Mouse (Mus musculus) Muller cell, postnatal 12 days (primary cell): Measurements from ENCODE around the gene March5.
A peak's percentile ranks its signal among the peaks of the same experiment; 100 is the strongest.
"Not testable (repeated sequence)": the region's sequence is repeated elsewhere in the genome, so short reads cannot be mapped to it uniquely, and the experiment has no call there.

Source experiments
- DNase-seq: peaks from one replicate; pipeline ENCODE4 v3.0.0-alpha.2; 2015; ENCODE audit errors: inconsistent ontology term

March5 gene

DNA sequence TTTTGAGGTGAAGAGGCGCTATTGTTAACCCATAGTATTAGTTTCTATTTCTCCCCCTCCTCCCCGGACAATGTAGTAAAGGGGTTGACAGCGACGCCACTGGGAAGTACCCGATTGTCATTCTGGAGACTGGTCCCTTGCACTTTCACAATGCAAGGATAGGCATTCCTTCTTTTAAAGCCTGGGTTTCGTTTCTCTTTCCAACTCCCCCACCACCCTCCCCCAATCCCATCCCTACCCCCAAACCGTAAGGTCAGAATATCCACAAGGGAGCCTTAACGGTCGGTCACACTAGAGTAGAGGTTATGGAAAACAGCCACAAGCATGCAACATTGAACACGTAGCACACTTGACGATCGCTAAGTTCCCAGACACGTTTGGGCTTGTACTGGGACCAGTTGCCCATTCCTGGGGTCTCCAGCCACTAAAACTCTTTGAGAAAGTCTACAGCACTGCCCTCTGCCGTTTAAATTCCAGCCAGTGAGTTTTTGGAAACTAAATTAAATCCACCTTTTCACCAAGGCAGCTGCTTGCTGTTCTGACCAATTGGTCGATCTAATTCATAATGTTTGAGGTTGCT, 923 bp downstream of the March5 start, which contains the start of gene Cpeb3:
Gene Cpeb3 (minus strand): TSS at position 426 of the 580 bp plus-strand sequence.
- peak; percentile 61 for DNase-seq

DNA sequence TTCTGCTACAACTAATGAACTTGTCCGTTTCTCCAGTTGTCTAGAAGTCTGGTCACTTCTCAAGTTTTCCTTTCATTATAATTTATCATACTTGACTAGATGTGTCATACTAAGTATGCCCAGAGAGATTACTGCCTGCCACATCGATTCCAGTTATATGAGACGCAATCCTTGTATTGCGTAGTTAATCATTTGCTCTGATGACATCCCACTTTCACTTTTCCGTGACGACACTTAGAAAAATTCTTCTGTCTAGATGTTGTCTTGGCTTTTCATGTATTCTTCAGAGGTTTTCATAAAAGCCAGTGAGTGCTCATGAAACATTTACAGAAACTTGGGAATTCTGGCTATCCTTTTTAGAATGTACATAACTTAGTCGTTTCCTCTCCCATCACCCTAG, 1.6 kb downstream of the March5 start:
- peak; percentile 37 for DNase-seq

DNA sequence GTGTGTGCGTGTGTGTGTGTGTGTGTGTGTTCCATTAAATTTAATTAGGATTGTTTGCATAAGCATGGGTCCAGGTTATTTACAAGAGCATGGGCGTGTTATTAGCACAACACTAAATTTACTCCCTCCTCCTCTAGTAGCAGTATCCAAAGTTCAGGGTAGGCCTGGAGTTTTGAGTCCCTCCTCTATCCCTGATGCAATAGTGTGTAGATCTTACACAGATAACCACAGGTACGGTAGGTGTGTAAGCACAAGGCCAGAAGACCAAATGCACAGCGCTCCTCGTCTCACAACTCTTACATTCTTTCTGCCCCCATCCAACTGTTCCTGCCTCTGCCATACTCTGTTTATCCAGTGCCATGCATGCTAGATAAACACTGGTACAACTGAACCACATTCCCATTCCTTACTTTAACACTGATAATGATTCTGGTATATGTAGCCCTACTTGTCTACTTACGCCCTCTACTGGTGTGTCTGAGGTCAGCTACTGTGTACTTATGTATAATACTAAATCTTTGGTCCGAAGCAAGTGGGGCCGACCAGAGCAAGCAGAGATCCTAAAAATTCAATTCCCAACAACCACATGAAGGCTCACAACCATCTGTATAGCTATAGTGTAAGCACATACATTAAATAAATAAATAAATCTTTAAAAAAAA, 2.3 kb downstream of the March5 start:
- no peak for DNase-seq

DNA sequence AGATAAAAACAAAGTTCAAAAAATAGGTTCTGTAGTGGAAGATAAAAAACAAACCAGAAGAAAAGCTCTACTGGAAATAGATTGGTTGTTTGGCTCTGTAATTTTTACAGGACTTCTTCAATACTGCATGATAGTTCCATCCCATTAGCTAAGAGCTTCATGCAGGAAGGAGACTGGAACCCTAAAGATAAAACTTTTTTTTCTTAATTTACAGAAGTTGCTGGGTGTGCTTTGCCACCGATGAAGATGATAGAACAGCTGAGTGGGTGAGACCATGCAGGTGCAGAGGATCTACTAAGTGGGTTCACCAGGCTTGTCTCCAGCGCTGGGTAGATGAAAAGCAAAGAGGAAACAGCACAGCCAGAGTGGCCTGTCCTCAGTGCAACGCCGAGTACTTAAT, 3.1 kb downstream of the March5 start:
- no peak for DNase-seq

DNA sequence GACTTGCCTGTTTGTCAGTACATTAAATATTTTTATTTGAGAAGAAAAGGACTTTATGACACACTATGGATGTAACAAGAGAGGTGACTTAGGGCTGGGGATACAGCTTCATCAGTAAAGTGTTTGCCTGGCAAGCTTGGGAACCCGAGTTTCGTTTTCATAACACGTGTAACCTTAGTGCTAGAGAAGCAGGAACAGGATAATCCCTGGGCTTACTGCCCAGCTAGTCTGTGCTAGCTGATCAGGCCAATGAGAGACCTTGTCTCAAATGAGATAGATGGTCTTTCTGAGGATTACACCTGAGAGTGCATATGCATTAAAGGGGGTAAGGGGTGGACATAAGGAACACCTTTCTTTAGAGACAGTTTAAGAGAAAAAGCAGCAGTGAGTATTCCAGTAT, 4.1 kb downstream of the March5 start:
- no peak for DNase-seq

DNA sequence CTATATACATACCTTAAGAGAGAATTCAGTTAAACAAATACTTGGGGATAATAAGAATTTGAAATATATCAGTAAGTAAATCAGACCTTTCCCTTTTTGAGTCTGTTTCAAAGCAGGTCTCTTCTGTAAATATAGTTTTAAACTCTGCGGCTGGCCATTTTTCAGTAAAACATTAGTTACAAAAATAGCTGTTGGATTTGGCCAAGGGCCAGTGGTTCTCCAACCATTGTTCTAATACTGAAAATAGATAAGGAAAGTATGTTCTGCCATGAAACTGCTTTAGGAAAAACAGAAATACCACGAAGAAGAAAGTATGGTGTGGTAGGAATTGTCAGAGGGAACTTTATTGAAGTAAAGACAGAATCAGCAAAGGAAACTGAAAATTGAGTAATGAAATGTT, 7.4 kb downstream of the March5 start:
- DNase-seq: no peak

DNA sequence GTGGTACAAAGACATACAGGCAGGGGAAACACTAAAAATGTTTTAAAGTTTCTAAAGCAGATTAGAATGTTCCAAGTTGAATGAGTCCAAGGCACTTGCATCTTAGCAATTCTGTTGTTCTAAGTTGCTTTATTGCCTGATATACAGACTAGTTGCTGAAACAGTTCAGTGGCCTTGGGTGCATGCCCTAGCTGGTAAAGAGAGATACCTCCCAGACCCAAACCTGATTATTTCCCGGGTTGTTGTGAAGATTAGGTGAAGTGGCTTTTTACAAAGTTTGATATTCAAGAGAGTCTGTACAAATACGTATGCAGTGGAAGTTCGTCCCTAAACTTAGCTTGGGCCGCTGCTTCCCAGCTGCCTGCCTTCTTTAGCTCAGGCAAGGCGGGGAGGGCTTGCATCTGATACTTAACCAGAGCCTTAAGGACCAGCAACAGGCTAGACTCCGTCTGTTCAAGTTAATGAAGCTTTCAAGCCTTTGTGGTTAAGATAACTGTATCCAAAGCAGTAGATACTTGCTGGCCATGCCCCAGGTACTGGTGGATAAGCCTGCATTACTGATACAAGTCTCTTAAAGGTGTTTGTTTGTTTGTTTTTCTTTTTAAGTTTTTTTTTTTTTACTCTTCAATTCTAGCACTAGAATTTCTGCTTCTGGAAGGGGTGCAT, 18.0 kb downstream of the March5 start:
- no peak for DNase-seq

DNA sequence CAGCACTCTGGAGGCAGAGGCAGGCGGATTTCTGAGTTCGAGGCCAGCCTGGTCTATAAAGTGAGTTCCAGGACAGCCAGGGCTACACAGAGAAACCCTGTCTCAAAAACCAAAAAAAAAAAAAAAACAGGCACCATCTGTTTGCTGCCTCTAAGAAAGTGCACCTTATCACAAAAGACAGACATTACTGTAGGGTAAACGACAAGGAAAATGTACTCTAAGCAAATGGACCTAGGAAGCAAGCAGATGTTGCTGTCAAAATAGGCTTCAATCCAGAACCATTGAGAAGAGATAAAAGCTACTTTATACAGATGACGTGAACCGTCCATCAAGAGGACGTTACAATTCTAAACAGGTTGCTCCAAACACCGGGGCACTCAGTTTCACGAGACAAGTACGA, 25.3 kb downstream of the March5 start:
- not testable (repeated sequence) for DNase-seq

DNA sequence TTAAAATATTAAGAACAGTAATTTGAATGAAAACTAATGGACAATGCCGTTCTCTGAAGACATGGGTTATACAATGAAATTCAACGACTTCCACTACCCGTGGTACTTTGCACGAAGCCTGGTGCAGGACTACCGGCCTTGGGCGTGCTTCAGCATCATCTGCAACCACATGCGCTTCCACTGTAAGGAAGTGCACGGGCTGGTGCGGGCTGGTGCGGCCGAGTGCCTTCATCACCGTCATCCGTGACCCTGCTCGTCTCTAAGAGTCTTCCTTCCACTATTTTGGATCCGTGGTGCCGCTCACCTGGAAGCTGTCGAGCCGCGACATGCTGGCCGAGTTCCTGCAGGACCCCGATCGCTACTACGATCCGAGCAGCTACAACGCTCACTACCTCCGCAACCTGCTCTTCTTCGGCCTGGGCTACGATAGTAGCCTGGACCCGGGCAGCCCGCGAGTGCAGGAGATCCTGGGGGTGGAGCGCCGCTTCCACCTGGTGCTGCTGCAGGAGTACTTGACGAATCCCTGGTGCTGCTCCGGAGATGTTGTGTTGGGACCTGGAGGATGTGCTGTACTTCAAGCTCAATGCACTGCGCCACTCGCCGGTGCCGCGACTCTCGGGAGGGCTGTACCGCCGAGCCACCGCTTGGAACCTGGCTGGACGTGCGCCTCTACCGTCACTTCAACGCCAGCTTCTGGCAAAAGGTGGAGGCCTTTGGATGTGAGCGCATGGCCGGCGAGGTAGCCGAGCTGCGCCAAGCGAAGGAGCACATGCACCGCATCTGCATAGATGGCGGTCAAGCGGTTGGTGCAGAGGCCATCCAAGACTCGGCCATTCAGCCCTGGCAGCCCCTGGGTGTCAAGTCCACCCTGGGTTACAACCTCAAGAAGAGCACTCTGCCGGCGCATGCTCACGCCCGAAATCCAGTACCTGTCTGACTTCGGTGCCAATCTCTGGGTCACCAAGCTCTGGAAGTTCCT, 26.5 kb downstream of the March5 start:
- peak; percentile 11 for DNase-seq

DNA sequence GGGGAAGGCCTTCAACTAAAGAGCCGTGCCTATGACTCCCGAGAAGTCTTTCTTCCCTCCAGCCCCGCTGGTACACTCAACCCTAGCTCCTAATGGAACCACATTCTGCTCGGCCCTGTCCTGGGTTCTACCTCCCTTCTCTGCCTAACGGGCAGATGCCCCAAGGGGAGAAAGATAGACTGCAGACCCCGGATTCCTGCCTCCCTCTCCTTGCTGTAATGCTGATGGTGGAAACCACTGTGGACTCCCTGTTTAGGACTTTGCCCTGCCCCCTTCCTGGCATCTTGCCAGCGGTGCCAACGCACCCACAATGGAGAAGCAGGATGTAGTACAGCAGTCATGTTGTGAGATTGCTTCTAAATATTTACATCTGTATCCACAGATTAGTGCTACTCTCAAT, 28.5 kb downstream of the March5 start:
- no peak for DNase-seq

DNA sequence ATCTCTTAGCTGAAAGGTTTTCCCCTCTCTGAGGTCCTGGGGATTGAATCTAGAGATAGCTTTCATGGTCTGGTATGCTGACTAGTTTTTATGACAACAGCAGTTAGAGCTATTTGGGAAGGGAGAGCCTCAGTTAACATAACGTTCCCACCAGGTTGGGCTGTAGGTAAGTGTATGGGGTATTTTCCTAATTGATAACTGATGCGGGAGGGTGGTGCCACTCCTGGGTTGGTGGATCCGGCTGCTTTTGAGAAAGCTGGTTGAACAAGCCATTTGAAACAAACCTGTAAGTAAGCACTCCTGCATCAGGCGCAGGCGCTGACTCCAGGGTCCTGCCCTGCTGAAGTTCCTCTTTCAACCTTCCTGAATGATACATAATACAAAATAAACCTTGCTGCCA, 30.0 kb downstream of the March5 start:
- no peak for DNase-seq

DNA sequence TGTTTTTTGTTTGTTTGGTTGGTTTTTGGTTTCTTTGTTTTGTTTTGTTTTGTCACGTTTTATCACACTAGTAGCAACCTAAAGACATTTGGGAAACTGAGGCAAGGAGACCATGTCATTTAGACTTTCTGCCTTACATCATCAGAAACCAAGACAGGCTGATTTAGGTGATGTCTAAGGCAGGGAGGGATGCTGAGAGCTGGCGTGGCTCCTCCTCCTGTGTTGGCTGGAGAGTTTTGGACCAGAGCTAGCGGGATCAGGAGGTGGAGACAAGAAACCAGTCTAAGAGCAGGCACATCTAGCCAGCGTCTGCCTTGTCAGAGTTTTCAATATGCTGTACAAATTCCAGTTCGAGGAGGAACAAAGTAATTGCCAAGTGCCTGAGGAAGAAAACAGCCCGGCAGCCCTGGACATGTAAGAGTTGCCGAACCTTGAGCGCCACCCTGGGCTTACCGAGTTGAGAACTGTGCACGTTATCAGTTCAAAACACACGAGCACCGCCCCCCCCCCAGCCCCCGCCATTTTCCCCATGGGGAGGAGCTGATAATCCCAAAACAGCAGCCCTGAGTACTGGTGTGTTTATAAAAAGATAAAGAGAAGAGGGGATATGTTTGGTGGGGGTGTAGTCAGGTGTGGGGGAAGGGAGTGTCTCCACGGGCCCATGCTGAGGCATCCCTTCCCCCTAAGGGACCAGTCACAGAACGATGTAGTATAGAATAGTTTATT, 30.5 kb downstream of the March5 start:
- no peak for DNase-seq

DNA sequence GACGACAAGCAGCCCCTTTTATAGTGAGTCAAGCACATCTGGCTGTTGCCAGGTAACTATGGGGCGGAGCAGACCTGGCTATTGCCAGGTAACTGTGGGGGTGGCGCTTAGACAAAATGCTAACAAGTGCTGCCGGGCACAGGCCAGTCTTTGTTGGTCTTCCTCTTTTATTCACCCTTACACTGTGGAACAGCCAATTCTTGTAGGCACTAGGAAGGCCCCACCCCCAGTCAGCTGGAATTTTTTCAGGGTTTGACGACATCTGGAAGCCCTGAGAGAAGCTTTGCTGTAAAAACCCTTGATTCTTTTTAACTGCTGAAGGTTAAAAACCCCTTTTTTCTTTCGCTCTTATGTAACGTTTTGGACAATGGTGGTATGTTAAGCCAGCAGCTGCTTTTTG, 31.3 kb downstream of the March5 start:
- DNase-seq: no peak

DNA sequence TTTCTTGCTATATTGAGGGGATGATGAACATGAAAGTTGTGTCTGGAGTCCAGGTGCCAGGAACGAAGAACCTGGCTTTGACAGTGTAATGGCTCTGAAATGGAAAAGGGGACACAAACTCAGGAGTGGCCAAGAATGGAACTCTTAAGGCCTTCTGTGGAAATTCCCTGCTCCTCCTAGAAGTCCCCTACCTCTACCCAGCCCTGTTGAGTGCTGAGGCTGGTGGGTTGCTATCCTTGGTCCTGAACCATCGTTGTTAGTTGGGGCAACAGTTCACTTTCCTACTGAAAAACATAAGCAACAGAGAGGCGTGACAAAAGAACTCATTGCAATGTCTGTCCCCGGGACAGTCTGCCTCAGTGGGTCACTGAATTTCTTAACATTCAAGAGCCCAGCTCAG, 31.8 kb downstream of the March5 start:
- DNase-seq: peak; percentile 31

DNA sequence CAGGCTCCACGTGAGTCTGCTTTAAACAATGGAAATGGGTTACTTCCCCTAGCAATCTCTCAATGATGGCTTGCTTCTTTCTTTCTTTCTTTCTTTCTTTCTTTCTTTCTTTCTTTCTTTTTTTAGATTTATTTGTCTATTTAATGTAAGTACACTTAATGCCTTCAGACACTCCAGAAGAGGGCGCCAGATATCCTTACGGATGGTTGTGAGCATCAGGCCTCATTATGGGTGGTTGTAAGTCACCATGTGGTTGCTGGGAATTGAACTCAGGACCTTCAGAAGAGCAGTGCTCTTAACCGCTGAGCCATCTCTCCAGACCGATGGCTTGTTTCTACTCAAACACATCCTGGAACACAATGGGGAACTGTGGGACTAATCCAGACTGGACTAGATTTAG, 33.9 kb downstream of the March5 start:
- no peak for DNase-seq

DNA sequence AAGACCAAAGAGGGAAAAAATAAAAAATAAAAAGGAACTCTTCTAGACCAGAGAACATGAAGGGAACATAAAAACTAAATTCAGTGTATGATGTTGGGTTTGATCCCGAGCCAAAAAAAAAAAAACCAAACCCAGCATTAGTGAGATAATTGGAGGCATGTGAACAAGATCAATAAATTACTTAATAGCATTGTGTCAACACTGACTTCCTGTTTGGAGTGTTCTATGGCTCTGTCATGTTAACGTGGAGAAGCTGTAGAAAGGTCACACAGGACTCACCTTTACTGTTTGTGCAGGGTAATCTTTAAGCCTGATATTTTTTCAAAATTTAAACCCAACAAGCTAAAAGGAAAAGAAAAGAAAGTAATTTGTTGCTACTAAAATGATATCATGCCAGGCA, 35.4 kb downstream of the March5 start:
- no peak for DNase-seq

DNA sequence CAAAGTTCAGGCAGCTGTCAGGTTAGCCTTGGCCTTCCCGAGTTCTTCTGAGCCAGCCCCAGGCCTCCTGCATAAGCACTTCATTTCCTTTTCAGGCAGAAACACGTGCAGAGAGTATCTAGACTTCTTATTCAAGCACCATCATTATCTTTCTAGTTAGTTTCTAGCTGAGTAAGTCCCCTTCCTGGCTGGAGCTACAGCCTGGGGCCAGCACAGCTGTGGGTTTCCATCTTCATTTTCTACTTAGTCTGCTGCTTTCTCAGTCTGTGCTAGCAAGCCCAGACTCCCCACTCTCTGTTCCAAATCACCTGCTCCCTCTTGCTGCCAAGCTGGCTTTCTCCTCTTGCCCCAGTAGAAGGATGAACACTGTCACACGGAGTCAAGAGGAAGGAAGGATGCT, 39.5 kb downstream of the March5 start:
- no peak for DNase-seq

DNA sequence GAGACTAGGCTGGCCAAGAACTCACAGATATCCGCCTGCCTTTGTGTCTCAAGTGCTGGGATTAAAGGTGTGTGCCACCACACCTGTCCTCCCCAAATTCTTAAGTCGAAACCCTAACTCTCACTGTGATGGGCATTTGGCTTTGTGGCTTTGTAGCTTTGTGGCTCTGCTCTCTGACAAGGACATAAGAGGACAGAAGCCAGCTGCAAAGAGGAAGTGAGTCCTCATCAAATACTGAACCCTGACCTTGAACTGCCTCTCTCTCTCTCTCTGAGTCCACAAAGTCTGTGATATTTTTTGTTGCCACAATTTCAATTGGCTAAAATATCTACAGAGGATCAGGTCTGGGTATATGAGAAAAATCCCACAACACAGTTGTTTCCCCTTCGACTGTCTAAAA, 40.9 kb downstream of the March5 start:
- no peak for DNase-seq

DNA sequence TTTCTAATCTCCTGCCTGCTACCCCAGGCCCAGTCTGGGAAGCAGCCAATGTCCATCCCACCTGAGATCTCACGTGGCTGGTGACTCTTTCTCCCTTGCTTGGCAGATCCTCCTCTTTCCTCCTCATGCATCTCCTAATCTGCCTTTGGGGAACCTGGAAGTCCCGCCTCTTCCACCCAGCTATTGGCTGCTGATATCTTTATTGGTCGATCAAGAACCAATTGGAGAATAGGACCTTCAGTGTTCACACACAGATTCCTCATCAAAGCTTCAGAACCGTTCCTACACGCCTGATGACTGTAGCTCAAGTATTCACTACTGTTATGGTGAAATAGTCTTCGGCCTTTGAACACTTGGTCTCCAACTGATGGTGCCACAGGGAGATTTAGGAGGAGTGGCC, 44.8 kb downstream of the March5 start:
- no peak for DNase-seq

DNA sequence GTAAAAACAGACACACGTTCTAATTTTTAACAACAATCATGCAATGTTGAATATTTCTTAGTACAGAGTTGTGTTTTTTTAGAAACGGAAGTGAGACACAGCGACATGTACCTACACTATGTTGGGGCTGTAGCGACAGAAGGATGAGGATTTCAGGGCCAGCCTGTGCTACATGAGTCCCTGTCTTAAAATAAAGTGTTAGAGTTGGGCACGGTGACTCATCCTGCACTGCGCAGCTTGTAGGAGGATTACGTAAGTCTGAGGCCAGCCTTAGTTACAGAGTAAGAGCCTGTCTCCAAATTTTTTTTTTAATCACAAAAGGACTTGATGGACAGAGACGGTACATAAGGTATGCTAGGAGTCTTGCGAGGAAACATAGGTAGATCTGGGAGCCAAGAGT, 48.0 kb downstream of the March5 start:
- DNase-seq: no peak

DNA sequence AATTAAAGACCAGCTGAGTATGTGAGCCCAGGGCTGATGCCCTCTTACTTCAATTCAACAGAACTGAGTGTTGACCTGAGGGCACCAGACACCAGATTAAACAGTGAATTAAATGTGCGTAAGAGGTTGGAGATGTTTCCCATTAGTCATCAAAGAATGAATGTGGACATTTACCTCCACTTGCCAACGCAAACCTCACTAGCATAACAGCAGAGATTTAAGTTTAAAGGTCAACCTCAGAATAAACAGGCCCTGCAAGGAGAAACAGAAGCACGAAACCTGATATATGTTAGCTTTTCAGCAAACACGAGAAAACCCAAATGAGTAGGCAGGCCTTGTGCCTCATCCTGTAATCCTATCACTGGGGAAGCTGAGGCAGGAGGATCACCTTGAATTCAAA, 55.0 kb downstream of the March5 start:
- DNase-seq: peak; percentile 7

DNA sequence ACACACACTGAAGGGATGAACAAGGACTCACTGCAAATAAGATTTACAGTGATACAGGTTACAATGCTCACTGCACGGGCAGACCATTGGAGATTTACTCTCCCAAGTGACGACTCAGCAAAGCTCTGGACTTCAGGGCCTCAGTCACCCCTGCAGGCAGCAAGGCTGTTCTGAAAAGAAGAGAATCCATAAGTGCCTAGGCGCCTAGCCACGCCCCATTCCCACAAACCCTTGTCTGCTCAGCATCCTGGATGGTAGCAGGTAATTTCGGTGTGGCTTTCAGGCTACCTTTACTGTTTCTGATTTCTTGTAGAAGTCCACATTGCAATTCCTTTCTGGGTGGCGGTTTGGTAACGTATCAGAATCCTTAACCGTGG, 56.2 kb downstream of the March5 start:
- DNase-seq: no peak
